Mouse (Mus musculus) heart, embryonic 16.5 days (tissue): ENCODE results near the gene Mis18bp1. TPM values are rescaled to one million over a fixed set of nuclear protein-coding genes. Genes with fewer than 3 reads are reported as not detected.
"Not testable (repeated sequence)": the region's sequence is repeated elsewhere in the genome, so short reads cannot be mapped to it uniquely, and the experiment has no call there.

Experiments
- ATAC-seq: fragments of 200-750 bp; cut with Nextera tagmentation; replicated peaks from 2 replicates; pipeline ENCODE4 v1.8.0; 2017; ENCODE audit warnings: moderate number of reproducible peaks; ENCODE audit not compliant: insufficient read depth, low FRiP score; ENCODE audit errors: extremely low read depth
- H3K27ac ChIP-seq: fragments of 300-500 bp; sonication (generic); 2 replicates; pipeline ENCODE4 v1.5.1; 2014; ENCODE audit warnings: mild to moderate bottlenecking, low read length, control low read depth, moderate library complexity
- H3K27me3 ChIP-seq: fragments of 300-500 bp; sonication (generic); 2 replicates; pipeline ENCODE4 v1.6.1; 2014; ENCODE audit warnings: low read length, mixed read lengths; ENCODE audit not compliant: control insufficient read depth, insufficient read depth
- H3K36me3 ChIP-seq: fragments of 300-500 bp; sonication (generic); 2 replicates; pipeline ENCODE4 v1.6.1; 2014; ENCODE audit not compliant: control insufficient read depth, insufficient read depth
- H3K4me1 ChIP-seq: fragments of 300-500 bp; sonication (generic); 2 replicates; pipeline ENCODE4 v1.6.1; 2014; ENCODE audit warnings: low read length, mixed read lengths; ENCODE audit not compliant: control insufficient read depth, insufficient read depth
- H3K4me2 ChIP-seq: fragments of 300-500 bp; sonication (generic); 2 replicates; pipeline ENCODE4 v1.6.1; 2014; ENCODE audit warnings: low read depth, mild to moderate bottlenecking, control low read depth, low read length
- H3K4me3 ChIP-seq: fragments of 300-500 bp; sonication (generic); 2 replicates; pipeline ENCODE4 v1.5.1; 2014; ENCODE audit warnings: mild to moderate bottlenecking, control low read depth, low read length
- H3K9ac ChIP-seq: fragments of 300-500 bp; sonication (generic); 2 replicates; pipeline ENCODE4 v1.6.1; 2014; ENCODE audit warnings: low read length, control low read depth
- H3K9me3 ChIP-seq: fragments of 300-500 bp; sonication (generic); replicated peaks from 2 replicates; pipeline ENCODE4 v1.6.1; 2016; ENCODE audit warnings: low read length; ENCODE audit not compliant: control insufficient read depth
- WGBS: fragments of 180-500 bp; shearing (Covaris S2); extraction: QIAGEN DNeasy Blood & Tissue Kit; methylation state at CpG from one replicate; pipeline ENCODE4 v1.1.7; 2014; 5-methylcytosine and 5-hydroxymethylcytosine counted together
- polyA plus RNA-seq: library from polyadenylated mRNA; unstranded; fragments of >200 nt; fragmentation: Nextera tagmentation; extraction: Ambion mirVana; gene quantifications from 2 replicates; pipeline ENCODE4 v1.2.1, GENCODE M21; 2015

Gene Mis18bp1
- 32.3 and 36.2 TPM in 2 replicates for polyA plus RNA-seq

DNA sequence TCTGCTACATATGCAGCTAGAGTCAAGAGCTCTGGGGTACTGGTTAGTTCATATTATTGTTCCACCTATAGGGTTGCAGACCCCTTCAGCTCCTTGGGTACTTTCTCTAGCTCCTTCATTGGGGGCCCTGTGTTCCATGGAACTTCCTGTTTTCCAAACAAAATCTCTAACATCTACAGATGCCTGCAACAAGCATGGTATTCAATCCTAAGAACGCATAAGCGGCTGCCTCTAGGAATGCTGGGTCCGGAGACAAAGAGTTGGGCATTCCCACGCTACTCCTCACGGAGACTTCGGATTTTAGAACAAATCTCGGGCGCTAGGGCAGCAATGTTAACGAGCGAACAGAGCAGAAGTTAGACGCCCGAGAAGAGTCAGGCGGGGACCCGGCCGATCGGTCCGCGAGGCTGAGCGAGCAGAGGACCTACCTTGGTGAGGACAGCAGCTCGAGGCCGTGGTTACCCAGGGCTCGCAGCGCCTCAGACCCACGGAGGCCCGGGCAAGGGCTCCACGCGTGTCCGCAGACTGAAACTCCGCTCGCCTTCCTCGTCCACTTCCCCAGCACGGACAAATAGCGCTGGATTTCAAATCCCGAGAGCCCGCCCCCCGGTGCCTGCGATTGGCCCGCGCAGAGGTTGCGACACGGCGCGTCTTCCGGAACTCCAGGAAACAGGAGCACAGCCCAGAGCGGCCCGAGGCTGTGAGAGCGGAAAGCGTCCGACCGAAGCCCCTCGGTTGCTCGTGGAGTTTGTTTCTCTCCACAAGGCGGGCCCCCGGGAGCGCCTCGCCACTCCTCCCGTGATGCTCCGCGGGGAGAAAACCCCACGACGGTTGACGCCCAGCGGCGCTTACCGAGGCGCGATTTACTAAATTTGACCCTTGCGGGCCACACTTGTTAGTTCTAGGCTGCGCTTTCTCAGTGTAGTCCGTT, at the start of gene Mis18bp1:
TSS of gene Mis18bp1 (minus strand) at position 584 of the 931 bp plus-strand sequence.
- peak within 1 kb of the TSS; percentile 97 for H3K4me3 ChIP-seq
- H3K4me1 ChIP-seq, result peaks cover 14% of the 10 kb centered on the region
- peak within 1 kb of the TSS; percentile 90 for H3K9ac ChIP-seq
- H3K36me3 ChIP-seq, result no peaks in the 10 kb centered on the region
- ATAC-seq, result peak; percentile 99
- H3K27ac ChIP-seq, result peak within 1 kb of the TSS; percentile 95
- no peaks in the 10 kb centered on the region for H3K27me3 ChIP-seq
- H3K4me2 ChIP-seq, result peak within 1 kb of the TSS; percentile 75
- 0% methylated on average over 70 of the region's 70 CpGs for WGBS
- no peaks in the 10 kb centered on the region for H3K9me3 ChIP-seq

GRCm38 (mm10) chr12:65216404-65216840, 44.0 kb upstream of the Mis18bp1 start:
- no peak overlapping the region for H3K9ac ChIP-seq
- no peak overlapping the region for H3K4me2 ChIP-seq
- no peaks in the 10 kb centered on the region for H3K27me3 ChIP-seq
- no peak for ATAC-seq
- H3K27ac ChIP-seq, result no peak overlapping the region
- no peaks in the 10 kb centered on the region for H3K36me3 ChIP-seq
- 84% methylated on average over 6 of the region's 6 CpGs for WGBS
- H3K4me1 ChIP-seq, result no peaks in the 10 kb centered on the region
- no peak overlapping the region for H3K4me3 ChIP-seq
- H3K9me3 ChIP-seq, result no peaks in the 10 kb centered on the region

GRCm38 (mm10) chr12:65206431-65206830, 34.0 kb upstream of the Mis18bp1 start:
- 53% methylated on average over 1 of the region's 1 CpGs for WGBS
- Histone ChIP-seq H3K4me3 (no peak overlapping the region), H3K27ac (no peak overlapping the region), H3K9ac (no peak overlapping the region), H3K36me3 (no peaks in the 10 kb centered on the region), H3K9me3 (0 out of 2 replicates have a peak, but pooled peaks cover 3% of the 10 kb centered on the region), H3K4me1 (no peaks in the 10 kb centered on the region), H3K4me2 (no peak overlapping the region), H3K27me3 (no peaks in the 10 kb centered on the region)
- no peak for ATAC-seq

DNA sequence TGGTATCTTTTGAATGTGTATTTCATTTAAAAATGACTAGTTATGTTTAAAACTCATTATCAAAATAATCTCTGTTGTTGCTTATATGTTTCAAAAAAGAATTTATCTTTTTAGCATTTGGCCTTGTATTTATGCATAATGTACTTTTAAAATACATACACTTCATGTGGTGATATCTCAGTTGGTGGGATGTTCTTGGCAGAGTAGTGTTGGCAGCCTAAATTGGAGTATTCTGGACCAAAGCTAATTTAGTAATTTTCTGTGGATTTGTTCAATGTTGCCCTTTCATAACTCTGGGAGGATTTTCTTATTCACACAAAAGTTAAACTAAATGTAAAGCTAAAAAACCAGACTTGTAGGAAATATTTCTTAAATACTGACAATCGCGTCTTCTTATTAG, 29.4 kb upstream of the Mis18bp1 start:
- WGBS, result 91% methylated on average over 2 of the region's 2 CpGs
- ATAC-seq, result no peak
- Histone ChIP-seq H3K27me3 (no peaks in the 10 kb centered on the region), H3K9ac (no peak overlapping the region), H3K27ac (no peak overlapping the region), H3K4me2 (no peak overlapping the region), H3K36me3 (no peaks in the 10 kb centered on the region), H3K4me3 (no peak overlapping the region), H3K4me1 (no peaks in the 10 kb centered on the region), H3K9me3 (no peaks in the 10 kb centered on the region)

DNA sequence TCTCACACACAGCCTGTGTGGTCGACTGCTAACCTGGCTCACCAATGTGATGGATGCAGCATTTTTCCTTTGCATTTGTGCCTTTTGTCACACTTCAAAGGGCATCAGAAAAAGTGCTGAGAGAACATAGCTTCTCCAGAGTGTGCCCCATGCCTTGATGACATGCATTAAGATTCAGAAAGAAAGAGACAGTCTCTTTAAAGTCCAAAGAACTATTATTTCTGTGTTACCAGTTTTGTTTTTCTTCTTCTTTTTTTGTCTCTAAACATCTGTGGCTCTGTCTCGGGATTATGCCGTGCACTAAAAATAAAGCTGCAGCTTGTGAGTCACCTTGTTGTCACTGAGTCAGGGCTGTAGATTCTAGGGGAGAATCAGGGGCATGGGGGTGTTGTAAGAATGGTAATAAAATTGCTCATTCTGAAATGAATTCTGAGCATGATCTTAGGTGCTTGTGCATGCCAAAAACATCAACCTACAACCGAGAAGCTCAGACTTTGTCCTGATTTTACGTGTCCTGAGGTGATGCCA, 21.7 kb upstream of the Mis18bp1 start:
- Histone ChIP-seq H3K4me2 (no peak overlapping the region), H3K36me3 (no peaks in the 10 kb centered on the region), H3K27ac (no peak overlapping the region), H3K4me1 (no peaks in the 10 kb centered on the region), H3K9ac (no peak overlapping the region), H3K27me3 (no peaks in the 10 kb centered on the region), H3K9me3 (no peaks in the 10 kb centered on the region), H3K4me3 (no peak overlapping the region)
- 54% methylated on average over 5 of the region's 5 CpGs for WGBS
- ATAC-seq, result no peak

DNA sequence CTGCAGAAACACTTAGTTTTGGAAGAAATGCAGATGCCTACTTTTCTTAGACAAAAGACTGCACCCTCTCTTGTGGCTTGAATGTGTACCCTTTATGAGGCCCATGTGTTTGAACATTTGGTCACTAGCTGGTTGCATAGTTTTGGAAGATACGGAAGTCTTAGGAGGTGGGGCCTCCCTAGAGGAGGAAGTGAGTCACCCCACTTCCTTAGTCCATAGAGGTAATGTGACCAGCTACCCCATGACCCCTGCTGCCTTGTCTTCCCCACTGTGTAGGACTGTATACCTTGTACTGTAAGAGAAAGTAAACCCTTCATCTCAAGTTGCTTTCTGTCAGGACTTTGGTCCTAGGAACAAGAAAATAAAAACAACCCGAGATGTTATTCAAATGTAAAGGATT, 16.8 kb upstream of the Mis18bp1 start:
- no peak overlapping the region for H3K27ac ChIP-seq
- 49% methylated on average over 2 of the region's 2 CpGs for WGBS
- ATAC-seq, result no peak
- H3K4me3 ChIP-seq, result no peak overlapping the region
- no peak overlapping the region for H3K4me2 ChIP-seq
- no peaks in the 10 kb centered on the region for H3K36me3 ChIP-seq
- H3K4me1 ChIP-seq, result no peaks in the 10 kb centered on the region
- no peaks in the 10 kb centered on the region for H3K27me3 ChIP-seq
- no peak overlapping the region for H3K9ac ChIP-seq
- no peaks in the 10 kb centered on the region for H3K9me3 ChIP-seq

- no peak for ATAC-seq
- Histone ChIP-seq H3K36me3 (no peaks in the 10 kb centered on the region), H3K4me3 (no peak overlapping the region), H3K27me3 (no peaks in the 10 kb centered on the region), H3K4me1 (no peaks in the 10 kb centered on the region), H3K27ac (no peak overlapping the region), H3K4me2 (no peak overlapping the region), H3K9ac (no peak overlapping the region), H3K9me3 (no peaks in the 10 kb centered on the region)
- WGBS, result 57% methylated on average over 3 of the region's 3 CpGs
Measured at GRCm38 (mm10) chr12:65187365-65187764, 15.0 kb upstream of the Mis18bp1 start.

DNA sequence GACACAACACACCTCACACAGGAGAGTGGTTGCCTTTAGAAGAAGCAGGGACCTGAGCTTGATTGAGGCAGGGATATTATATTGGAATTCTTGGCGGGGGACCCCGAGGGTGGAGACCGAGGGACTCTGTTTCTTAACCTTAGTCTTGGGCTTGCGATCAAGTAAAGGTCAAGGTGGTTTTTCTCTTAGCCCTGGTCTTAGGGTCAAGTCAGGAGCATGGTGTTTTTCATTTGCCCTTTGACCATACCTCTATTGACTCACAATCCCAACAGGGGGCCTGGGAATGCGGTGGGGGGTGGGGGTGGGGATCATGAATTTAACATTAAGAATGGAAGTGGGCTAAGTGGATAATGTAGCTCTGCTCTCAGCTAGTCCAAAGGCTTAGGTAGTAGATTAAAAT, 1.3 kb upstream of the Mis18bp1 start:
- peaks cover 14% of the 10 kb centered on the region for H3K4me1 ChIP-seq
- no peaks in the 10 kb centered on the region for H3K9me3 ChIP-seq
- no peaks in the 10 kb centered on the region for H3K36me3 ChIP-seq
- H3K27me3 ChIP-seq, result no peaks in the 10 kb centered on the region
- H3K9ac ChIP-seq, result no peak overlapping the region
- H3K27ac ChIP-seq, result no peak overlapping the region
- H3K4me3 ChIP-seq, result no peak overlapping the region
- no peak for ATAC-seq
- 88% methylated on average over 5 of the region's 5 CpGs for WGBS
- no peak overlapping the region for H3K4me2 ChIP-seq

DNA sequence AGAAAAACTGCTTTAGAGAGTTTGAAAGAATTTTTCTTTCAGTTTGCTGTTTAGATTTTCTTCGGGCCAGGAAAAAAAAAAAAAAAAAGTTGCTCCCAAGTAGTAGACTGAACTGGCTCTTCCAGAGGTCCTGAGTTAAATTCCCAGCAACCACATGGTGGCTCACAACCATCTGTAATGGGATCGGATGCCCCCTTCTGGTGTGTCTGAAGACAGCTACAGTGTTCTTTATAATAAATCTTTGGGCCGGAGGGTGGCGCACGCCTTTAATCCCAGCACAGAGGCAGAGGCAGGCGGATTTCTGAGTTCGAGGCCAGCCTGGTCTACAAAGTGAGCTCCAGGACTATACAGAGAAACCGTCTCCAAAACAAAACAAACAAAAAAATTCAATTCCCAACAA, 555 bp upstream of the Mis18bp1 start:
- Histone ChIP-seq H3K4me3 (peak overlapping the region; percentile 97), H3K4me2 (peak overlapping the region; percentile 57), H3K9ac (peak overlapping the region; percentile 69), H3K4me1 (peaks cover 14% of the 10 kb centered on the region), H3K27ac (peak overlapping the region; percentile 95)
- not testable (repeated sequence) for H3K36me3 ChIP-seq, H3K9me3 ChIP-seq, H3K27me3 ChIP-seq
- peak; percentile 16 for ATAC-seq
- 28% methylated on average over 8 of the region's 8 CpGs for WGBS
